Mouse (Mus musculus) olfactory bulb, adult 2 months (tissue): ENCODE data around the gene Parg.

Experiments
- CTCF ChIP-seq: fragments of 200-500 bp; IDR thresholded peaks from 2 replicates; pipeline ENCODE4 v1.5.1; 2012; ENCODE audit warnings: low read depth, mild to moderate bottlenecking, low read length, moderate library complexity; ENCODE audit not compliant: insufficient read depth
- POLR2A ChIP-seq: fragments of 200-500 bp; IDR thresholded peaks from 2 replicates; pipeline ENCODE4 v1.6.1; 2012; ENCODE audit warnings: mild to moderate bottlenecking, low read depth, low read length, moderate library complexity; ENCODE audit not compliant: insufficient read depth

GRCm38 (mm10) chr14:32192437-32192836 lies 9.3 kb upstream of the Parg start:
- TF ChIP-seq CTCF: no peak
- TF ChIP-seq POLR2A: no peak
